Mouse (Mus musculus): ENCODE results near the gene Vmn2r90.
"Not testable (repeated sequence)": the region's sequence is repeated elsewhere in the genome, so short reads cannot be mapped to it uniquely, and the experiment has no call there.

Vmn2r90 gene

DNA sequence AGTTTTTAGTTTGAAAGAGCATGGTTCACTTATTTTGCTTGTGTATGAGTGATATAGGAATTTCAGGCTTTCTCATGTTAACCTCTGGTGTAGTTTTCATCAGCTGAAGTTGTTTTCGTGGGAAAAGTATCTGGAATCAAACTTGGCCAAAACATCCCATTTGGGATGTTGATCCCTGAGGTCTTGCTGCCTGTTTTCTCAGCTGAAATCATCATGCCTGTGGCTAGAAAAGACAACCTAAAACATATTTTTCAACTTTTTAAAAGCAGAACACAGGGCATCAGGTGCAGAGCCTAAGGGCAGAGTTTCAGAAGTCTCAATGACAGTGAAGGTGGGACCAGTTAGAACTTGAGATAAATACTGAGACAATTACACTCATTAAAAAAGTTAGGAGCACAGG is at the start of gene Vmn2r90:
Gene Vmn2r90 (plus strand): TSS at position 301 of the 400 bp plus-strand sequence.
- no peak for DNase-seq (ENCODE audit: low spot score)

DNA sequence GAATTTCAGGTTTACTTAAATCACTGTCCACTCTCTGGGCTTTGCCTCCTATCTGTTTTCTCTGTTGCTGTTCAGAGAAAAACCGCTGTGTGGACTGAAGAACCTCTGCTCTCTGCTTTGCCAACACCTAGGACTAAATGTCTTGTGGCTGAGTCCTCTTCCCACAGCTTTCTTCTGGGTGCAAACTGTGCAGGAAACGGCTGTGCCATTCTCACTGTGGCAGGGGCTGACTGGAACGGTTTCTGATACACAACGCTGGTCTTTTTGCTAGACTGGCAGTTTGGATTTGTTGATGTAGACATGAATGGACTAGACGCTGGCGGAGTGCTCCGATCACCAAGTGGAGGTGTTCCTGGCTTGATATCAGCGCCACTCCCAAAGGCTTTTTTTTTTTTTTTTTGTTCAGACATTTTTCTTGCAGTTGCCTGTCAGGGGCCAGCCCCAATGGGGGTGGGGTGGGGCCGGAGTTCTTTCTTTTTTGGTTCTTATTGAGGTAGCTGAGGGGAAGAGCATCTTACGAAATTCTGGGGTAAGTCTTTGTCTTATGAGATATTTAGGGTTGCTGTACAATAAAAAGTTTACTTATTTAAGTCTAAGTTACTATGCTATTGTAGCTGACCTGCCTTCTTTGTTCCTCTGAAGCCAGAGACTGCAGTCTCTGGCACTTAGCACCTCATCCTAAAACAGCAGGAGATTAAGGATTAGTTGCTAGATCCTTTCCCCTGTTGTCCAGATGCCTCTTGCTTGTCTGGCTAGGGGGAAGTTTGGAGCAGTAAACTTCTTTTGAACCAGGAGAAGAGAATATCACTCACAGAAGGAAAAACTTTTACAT is 48.3 kb upstream of the Vmn2r90 start:
- no peak for DNase-seq (ENCODE audit: low spot score)

DNA sequence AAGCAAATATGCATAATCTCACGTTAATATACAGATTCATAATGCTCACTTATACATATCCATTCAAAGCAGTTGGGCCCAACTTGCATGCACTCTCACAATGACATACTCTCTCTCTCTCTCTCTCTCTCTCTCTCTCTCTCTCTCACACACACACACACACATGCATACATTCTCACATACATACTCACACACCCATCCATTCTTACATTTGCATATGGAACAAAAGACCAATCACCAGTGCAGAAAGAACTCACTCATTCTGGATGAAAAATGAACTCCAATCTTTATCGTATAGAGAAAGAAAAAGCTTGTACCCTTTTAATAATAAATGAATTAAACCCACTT is 47.7 kb upstream of the Vmn2r90 start:
- DNase-seq (ENCODE audit: low spot score): no peak

DNA sequence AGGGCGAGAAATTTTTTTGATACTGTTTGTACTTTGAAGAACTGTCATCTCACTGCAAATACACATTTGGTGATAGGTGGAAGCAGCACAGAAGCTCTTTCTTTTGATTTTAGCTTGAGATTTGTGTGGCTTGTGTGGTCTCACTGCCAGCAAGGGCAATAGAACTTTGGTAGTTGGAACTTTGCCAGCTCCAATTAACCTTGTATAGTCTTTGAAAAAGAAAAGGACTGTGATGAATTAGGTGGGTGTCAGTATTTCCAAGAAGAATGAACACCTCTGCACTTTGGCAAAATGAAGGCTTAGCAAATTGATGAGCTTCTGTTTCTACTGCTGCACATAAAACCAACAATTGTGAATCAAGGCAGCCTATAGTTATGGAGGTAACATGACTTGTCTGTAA is 24.8 kb upstream of the Vmn2r90 start:
- no peak for DNase-seq (ENCODE audit: low spot score)

DNA sequence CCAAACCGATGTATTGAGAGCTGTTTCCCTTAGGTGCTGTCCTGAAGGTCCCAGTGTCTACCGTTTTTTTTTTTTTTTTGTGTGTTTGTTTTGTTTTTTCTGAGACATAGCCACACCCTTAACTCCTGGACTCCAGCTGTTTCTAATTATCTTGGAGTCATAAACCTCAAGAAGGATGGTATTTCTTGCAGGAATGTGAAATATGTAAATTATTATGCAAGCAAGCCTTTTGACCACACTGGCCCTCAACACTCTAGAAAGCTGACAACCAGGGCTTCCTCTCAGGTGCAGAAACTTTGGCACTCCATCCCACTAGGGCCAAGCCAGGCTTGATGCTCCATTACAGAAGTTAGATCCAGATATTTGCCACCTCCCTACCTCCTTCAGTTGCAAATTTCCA is 12.9 kb upstream of the Vmn2r90 start:
- DNase-seq (ENCODE audit: low spot score): no peak

DNA sequence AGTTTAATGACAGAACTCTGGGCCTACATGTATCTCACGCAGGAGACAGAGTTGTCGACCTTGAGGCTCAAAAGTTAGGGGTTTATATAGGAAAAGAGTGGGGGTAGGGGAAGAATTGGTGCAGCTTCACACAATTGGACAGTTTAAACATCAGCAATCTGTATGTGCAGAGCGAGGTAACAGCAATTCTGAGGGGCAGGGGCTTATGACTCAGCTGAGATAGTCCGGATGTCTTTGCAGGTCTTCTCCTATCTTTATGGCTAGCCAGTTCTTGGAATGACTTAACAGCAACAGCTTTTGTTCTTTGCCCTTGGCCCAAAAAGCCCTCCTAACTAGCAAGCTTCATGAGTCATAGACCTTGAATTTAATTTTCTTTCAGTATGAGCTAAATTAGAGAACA is 28.8 kb downstream of the Vmn2r90 start:
- DNase-seq (ENCODE audit: low spot score): not testable (repeated sequence)

DNA sequence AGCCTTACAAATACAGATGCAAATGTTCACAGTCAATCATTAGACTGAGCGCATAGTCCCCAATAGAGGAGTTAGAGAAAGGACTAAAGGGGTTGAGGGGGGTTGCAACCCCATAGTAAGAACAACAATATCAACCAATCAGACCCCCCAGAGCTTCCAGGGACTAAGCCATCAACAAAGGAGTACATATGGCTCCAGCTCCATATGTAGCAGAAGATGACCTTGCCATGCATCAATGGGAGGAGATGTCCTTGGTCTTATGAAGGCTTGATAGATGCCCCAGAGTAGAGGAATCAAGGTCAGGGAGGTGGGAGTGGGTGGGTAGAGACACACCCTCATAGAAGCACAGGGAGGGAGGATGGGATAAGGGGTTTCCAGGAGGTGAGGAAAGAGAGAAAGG is 35.1 kb downstream of the Vmn2r90 start:
- no peak for DNase-seq (ENCODE audit: low spot score)

DNA sequence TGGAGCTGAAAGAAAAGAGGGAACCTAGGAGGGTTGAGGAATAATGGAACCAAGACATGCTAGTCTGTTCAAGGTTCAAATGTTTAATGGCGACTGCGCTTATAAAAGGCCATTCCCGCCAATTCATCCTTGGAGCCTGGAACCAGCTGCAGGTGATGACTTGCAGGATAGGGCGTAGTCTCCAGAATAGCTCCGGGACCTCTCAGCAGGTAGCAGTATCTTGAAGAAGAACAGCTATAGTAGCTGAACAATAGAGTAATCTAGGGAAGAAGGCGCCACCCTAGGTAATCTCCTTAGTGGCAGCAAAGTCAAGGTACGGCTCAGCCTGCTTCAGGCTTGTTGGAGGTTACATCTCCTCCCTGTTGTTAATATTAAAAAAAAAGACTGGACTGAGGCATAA is 35.8 kb downstream of the Vmn2r90 start:
- not testable (repeated sequence) for DNase-seq (ENCODE audit: low spot score)

DNA sequence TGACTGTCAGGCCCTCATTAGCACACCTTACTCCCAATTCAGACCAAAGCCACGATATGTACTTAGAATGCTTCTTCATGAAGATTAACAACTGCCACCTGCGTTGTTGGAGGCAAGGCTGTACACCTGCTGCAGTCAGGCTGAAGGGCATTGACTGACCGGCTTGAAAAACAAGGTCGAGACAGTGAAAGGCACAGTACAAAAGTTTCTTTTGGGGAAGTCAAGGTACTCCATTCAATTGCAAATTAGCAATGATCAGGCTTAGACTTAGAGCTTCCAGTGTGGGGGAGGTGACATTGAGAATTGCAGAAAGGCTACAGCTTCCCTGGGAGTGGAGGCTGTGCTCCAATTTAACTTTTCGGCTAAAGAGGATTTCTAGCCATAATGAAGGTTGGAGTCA is 36.4 kb downstream of the Vmn2r90 start:
- DNase-seq (ENCODE audit: low spot score): not testable (repeated sequence)

DNA sequence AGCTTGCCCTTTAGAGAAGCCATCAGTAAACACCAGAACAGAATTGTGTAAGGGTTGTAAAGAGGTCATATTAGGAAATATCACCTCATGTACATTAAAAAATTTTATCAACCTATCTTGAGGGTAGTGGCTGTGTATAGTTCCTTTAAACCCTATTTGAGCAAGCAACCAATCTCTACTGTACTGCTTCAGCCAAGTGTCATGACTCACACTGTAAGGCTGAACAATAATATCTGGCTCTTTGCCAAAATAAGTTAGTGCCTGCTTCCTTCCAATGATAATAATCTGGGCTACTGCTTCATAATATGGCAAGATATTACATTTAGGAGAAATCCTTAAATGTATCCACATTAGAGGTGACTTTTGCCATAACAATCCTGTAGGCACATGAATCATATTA is 38.0 kb downstream of the Vmn2r90 start:
- peak; percentile 41 for DNase-seq (ENCODE audit: low spot score)

DNA sequence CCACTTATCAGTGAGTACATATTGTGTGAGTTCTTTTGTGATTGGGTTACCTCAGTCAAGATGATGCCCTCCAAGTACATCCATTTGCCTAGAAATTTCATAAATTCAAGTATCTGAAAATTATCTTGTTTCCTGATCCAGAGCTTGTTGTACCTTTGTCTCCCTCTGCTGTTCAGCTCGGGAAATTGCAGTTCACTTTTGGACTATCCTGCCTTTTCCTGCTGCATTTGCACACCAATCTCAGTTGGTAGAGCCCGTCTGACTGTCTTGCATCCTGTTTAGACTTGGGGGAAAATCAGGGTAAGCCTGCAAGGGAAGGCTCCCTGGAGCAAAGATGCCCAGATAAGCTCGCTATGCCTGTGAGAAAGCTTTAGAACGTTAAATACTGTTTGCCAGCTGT is 45.8 kb downstream of the Vmn2r90 start:
- DNase-seq (ENCODE audit: low spot score): peak; percentile 84

DNA sequence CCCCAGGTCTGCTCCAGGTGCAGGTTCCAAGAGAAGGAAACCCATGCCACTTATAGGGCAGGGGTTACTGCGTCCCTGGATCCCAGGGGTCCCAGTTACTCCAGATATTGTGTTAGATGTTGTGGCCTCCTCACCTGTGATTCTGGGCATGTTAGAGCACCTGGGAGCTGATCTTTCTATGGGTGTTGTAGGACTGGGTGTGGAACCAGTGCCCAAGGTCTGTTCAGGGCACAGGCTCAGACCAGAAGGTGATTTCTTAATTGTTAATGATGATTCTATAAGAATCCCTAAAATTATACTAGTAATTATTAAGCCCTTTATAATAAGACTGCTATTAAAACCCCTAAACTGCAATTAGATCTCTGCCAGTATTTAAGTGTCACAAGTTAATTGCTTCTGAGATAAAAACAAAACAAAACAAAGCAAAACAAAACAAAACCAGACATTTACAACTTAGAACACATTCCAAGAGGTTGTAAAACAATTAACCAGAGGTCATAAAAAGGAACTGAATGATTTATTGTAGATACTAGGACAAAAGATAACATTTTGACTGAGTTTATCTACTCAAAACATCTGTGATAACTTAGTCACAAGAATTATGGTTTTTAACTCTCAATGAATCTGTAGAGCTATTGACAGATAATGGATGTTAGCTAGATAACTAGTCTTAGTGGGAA is 59.2 kb downstream of the Vmn2r90 start:
- no peak for DNase-seq (ENCODE audit: low spot score)

DNA sequence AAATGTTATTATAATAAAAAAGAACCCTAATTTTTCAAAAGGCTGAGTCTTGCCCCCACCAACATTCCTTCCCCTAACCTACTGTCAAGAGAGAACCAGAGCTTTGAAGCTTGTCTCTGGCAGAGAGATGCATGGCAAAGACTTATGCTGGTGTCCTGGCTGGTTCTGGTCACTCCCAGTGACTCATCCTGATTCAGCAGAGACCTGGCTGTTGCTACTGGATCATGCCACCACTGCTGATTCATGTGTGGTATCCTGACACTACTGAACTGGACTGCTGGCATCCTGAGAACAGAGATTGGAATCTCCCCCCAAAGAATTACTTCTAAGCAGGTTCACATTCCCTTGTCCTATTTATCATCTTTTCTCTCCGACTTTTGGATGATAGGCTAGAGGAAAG is 60.7 kb downstream of the Vmn2r90 start:
- no peak for DNase-seq (ENCODE audit: low spot score)

DNA sequence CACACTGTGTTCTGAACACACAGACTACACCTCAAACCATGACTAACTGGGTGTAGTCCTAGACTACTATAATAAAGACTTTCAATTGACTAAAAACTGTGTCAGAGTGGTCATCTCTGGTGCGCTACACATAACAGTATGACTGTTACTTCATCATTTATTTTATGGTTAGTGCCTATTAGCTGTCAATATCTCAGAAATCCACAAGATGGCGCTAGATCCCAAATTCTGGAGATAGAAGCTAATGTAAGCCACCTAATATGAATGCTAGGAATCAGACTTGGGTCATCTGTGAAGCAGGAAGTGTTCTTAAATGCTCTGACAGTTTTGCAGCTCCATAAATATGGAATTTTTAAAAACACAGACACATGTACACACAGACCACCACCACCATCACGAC is 62.9 kb downstream of the Vmn2r90 start:
- DNase-seq (ENCODE audit: low spot score): peak; percentile 89

All from adipocyte (in vitro differentiated cells).